Mouse (Mus musculus): Measurements from ENCODE around the gene Cd81. TPM values are rescaled to one million over a fixed set of nuclear protein-coding genes. Genes with fewer than 3 reads are reported as not detected.

The Cd81 gene
- total and polyA plus RNA-seq, 3 experiments = 105 to 133 TPM; not detected in 1

DNA sequence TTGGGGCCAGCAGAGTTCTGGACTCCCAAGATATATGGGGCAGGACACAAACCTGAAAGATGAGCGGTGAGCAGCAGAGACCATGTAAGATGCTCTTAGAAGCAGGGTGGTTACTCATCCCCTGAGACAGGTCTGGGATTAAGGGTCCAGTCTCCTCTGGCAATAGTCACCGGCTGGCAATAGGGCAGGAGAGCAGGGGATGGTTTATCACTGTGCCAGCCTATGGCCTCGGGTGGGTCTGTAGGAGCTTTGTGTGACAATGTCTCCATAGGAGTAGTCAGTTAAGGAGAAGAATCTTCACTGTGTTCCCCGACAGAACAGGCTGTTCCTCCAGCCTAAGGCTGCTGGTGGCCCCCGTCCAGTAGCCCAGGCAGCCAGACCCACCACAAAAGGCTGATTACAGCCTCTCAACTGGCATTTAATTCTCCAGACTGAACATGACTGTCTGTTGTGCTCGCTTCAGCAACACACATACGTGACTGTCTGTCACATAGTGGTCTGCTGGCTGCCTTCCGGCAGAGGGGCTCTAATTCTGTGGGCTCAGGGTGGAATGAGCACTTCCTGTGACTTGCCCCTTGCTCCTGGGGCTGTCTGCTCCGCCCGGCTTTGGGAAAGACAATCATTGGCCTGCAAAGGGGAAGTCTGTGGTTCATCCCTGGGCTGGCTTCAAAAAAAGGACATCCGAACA lies 3.1 kb downstream of the Cd81 start:
- TF ChIP-seq MEF2A (IDR thresholded peaks at IDR 0.05; ENCODE audit: extremely low read depth, insufficient replicate concordance, low read depth, low read length, poor library complexity, severe bottlenecking) (no peak), MYC (IDR thresholded peaks at IDR 0.05; ENCODE audit: low read depth, low read length) (no peak), POLR2AphosphoS2 (IDR thresholded peaks at IDR 0.05; ENCODE audit: low read length) (no peak), TCF12 (IDR thresholded peaks at IDR 0.05; ENCODE audit: low read depth, low read length) (no peak), ELF1 (IDR thresholded peaks at IDR 0.05; ENCODE audit: low read depth, low read length) (0 out of 2 replicates have a peak, but pooled peaks have one; percentile 8), MXI1 (IDR thresholded peaks at IDR 0.05; ENCODE audit: low read depth, low read length) (no peak), NELFE (IDR thresholded peaks at IDR 0.05; ENCODE audit: low read depth, low read length) (no peak), RAD21 (IDR thresholded peaks at IDR 0.05; ENCODE audit: low read depth, low read length) (no peak), E2F4 (IDR thresholded peaks at IDR 0.05; ENCODE audit: borderline replicate concordance, low read depth, low read length) (no peak), POLR2A (IDR thresholded peaks at IDR 0.05; ENCODE audit: control insufficient read depth in 1 of 2, insufficient read depth in 1 of 2, low read depth in 1 of 2, low read length in 2 of 2, poor library complexity in 1 of 2) (0 out of 4 replicates have a peak, but pooled peaks of 1 of the 2 experiments have one; percentile 17), TAL1 (IDR thresholded peaks at IDR 0.05; ENCODE audit: low read length) (no peak), EP300 (IDR thresholded peaks at IDR 0.05; ENCODE audit: low read depth in 1 of 2, low read length in 2 of 2) (peak in 1 of 2 experiments; percentile 8; a peak in 1 of 4 replicates), ZKSCAN1 (IDR thresholded peaks at IDR 0.05; ENCODE audit: low read depth, low read length) (no peak), KAT2A (conservative IDR thresholded peaks at IDR 0.05; ENCODE audit: low read depth, low read length) (no peak), SIN3A (IDR thresholded peaks at IDR 0.05; ENCODE audit: low read length) (no peak; the same call in 1 of the 2 replicates)
- H3K27me3 ChIP-seq (ENCODE audit: control insufficient read depth in 1 of 2, insufficient read depth in 2 of 2, low read length in 2 of 2) = no peaks in the 10 kb centered on the region
- peaks cover 45 to 68% of the 10 kb centered on the region in 2 experiments for H3K4me1 ChIP-seq (ENCODE audit: control insufficient read depth in 1 of 2, insufficient read depth in 2 of 2, low read length in 2 of 2)
- H3K36me3 ChIP-seq (ENCODE audit: control insufficient read depth in 1 of 2, insufficient read depth in 2 of 2, low read length in 2 of 2) = peaks cover 0 to 65% of the 10 kb centered on the region in 2 experiments; a peak in 2 of 4 replicates
- peak; percentile 46 for DNase-seq (ENCODE audit: low read depth, low spot score)
- H3K9ac ChIP-seq (ENCODE audit: control insufficient read depth, low read depth, low read length, poor library complexity, severe bottlenecking) = peak overlapping the region; percentile 31
- peak overlapping the region; percentile 45 for H3K27ac ChIP-seq (ENCODE audit: control insufficient read depth, low read depth, low read length)
- no peaks in the 10 kb centered on the region for H3K9me3 ChIP-seq (replicated peaks; ENCODE audit: insufficient read depth, low read length)
- H3K4me3 ChIP-seq (ENCODE audit: control insufficient read depth in 1 of 2, insufficient read depth in 1 of 2, low read depth in 2 of 2, low read length in 2 of 2) = no peak overlapping the region
- H3K79me2 ChIP-seq (ENCODE audit: control insufficient read depth, insufficient read depth, low read length, poor library complexity) = peaks cover 26% of the 10 kb centered on the region

DNA sequence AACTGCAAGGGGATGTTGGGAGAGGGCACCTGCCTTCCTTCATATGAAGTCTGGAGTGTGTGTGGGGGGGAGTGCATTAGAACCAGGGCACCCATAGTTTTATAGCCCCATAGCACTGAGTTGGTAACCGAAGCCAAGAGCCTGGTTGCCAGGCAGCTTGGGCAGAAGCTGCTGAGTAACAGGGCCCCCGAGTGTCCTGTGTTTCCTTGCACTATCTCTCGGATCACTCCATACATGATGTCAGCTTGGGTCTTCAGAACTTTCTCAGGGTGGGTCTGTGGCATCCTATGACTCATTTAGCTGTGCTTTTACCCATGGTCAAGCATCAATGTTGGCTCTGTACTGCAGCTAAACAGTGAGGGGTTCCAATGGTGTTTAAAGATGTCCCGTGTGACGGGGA lies 4.5 kb downstream of the Cd81 start:
- no peak for DNase-seq (ENCODE audit: low read depth, low spot score)
- H3K79me2 ChIP-seq (ENCODE audit: control insufficient read depth, insufficient read depth, low read length, poor library complexity) = peaks cover 26% of the 10 kb centered on the region
- H3K9me3 ChIP-seq (replicated peaks; ENCODE audit: insufficient read depth, low read length) = no peaks in the 10 kb centered on the region
- H3K4me3 ChIP-seq (ENCODE audit: control insufficient read depth in 1 of 2, insufficient read depth in 1 of 2, low read depth in 2 of 2, low read length in 2 of 2) = no peak overlapping the region
- peaks cover 38 to 63% of the 10 kb centered on the region in 2 experiments for H3K4me1 ChIP-seq (ENCODE audit: control insufficient read depth in 1 of 2, insufficient read depth in 2 of 2, low read length in 2 of 2)
- 0 out of 2 replicates have a peak, but pooled peaks have one; percentile 10 for TF ChIP-seq ETS1 (IDR thresholded peaks at IDR 0.05; ENCODE audit: low read depth, low read length)
- TF ChIP-seq NRF1 (IDR thresholded peaks at IDR 0.05; ENCODE audit: insufficient read depth, low read depth, low read length, poor library complexity, severe bottlenecking) = no peak
- peak overlapping the region; percentile 95 for H3K27ac ChIP-seq (ENCODE audit: control insufficient read depth, low read depth, low read length)
- peaks cover 0 to 58% of the 10 kb centered on the region in 2 experiments; a peak in 2 of 4 replicates for H3K36me3 ChIP-seq (ENCODE audit: control insufficient read depth in 1 of 2, insufficient read depth in 2 of 2, low read length in 2 of 2)
- H3K27me3 ChIP-seq (ENCODE audit: control insufficient read depth in 1 of 2, insufficient read depth in 2 of 2, low read length in 2 of 2) = no peaks in the 10 kb centered on the region
- H3K9ac ChIP-seq (ENCODE audit: control insufficient read depth, low read depth, low read length, poor library complexity, severe bottlenecking) = peak overlapping the region; percentile 36

All from MEL (cell line).